Mouse (Mus musculus): ENCODE results near the gene Perm1. TPM values are rescaled to one million over a fixed set of nuclear protein-coding genes. Genes with fewer than 3 reads are reported as not detected.
A peak's percentile ranks its signal among the peaks of the same experiment; 100 is the strongest.

Perm1 gene
- total and polyA plus RNA-seq, 3 experiments: 0.19 to 1.8 TPM; not detected in 1

DNA sequence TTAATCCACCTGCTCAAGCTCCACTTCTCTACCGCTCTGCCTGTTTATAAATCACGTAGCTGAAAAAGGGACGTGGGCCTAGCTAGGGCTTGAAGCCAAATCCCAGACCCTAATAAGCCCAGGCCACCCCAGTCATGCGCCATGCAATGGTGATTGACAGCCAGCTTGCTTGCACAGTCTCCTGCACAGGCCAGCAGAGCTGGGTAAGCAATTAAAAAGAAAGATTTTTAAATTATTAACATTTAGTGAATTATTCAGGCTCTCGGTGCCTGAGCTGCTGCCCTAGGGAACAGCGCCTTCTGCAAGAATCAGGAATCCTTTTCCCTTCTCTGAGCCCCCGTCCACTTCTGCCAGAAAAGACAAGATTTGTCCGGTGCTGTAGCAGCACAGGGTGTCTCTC, 35.4 kb downstream of the Perm1 start:
- TF ChIP-seq MYC (IDR thresholded peaks at IDR 0.05; ENCODE audit: low read depth, low read length) (no peak), POLR2AphosphoS2 (IDR thresholded peaks at IDR 0.05; ENCODE audit: low read length) (peak; percentile 29; the same call in 1 of the 2 replicates), ZMIZ1 (IDR thresholded peaks at IDR 0.05; ENCODE audit: low read depth, low read length) (peak; percentile 41; the same call in 1 of the 2 replicates)
- Histone ChIP-seq H3K9me3 (replicated peaks; ENCODE audit: insufficient read depth, low read length) (no peaks in the 10 kb centered on the region), H3K9ac (ENCODE audit: control insufficient read depth, low read depth, low read length, poor library complexity, severe bottlenecking) (no peak overlapping the region), H3K4me3 (ENCODE audit: control insufficient read depth in 1 of 2, insufficient read depth in 1 of 2, low read depth in 2 of 2, low read length in 2 of 2) (no peak overlapping the region), H3K4me1 (ENCODE audit: control insufficient read depth in 1 of 2, insufficient read depth in 2 of 2, low read length in 2 of 2) (peaks cover 3 to 20% of the 10 kb centered on the region in 2 experiments; a peak in 3 of 4 replicates), H3K27me3 (ENCODE audit: control insufficient read depth in 1 of 2, insufficient read depth in 2 of 2, low read length in 2 of 2) (no peaks in the 10 kb centered on the region), H3K36me3 (ENCODE audit: control insufficient read depth in 1 of 2, insufficient read depth in 2 of 2, low read length in 2 of 2) (peaks cover 1 to 4% of the 10 kb centered on the region in 2 experiments; a peak in 2 of 4 replicates), H3K79me2 (ENCODE audit: control insufficient read depth, insufficient read depth, low read length, poor library complexity) (no peaks in the 10 kb centered on the region), H3K27ac (ENCODE audit: control insufficient read depth, low read depth, low read length) (no peak overlapping the region; the same call in 1 of the 2 replicates)
- no peak for DNase-seq (ENCODE audit: low read depth, low spot score)

DNA sequence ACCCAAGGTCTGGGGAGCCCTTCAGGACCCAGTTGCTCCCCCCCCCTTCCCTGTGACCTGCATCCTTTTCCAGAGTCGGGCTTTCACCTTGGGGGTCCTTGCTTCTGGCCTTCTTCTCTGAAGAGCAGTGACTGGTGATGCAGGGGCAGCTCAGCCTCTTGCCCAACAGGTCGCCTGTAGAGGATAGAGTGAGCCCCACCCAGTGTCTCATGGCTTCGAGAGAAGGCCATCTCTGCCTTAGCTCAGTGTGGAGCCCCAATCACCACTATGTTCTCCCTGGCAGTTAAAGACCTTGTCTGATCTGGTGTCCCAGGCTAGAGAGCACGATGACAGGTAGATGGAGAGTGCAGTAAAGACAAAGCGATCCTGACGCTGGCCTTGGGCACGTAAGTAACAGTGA, 36.5 kb downstream of the Perm1 start:
- H3K4me1 ChIP-seq (ENCODE audit: control insufficient read depth in 1 of 2, insufficient read depth in 2 of 2, low read length in 2 of 2): peaks cover 3 to 20% of the 10 kb centered on the region in 2 experiments; a peak in 3 of 4 replicates
- H3K9me3 ChIP-seq (replicated peaks; ENCODE audit: insufficient read depth, low read length): no peaks in the 10 kb centered on the region
- H3K79me2 ChIP-seq (ENCODE audit: control insufficient read depth, insufficient read depth, low read length, poor library complexity): no peaks in the 10 kb centered on the region
- TF ChIP-seq ZMIZ1 (IDR thresholded peaks at IDR 0.05; ENCODE audit: low read depth, low read length) (no peak), MYC (IDR thresholded peaks at IDR 0.05; ENCODE audit: low read depth, low read length) (0 out of 2 replicates have a peak, but pooled peaks have one; percentile 3), NELFE (IDR thresholded peaks at IDR 0.05; ENCODE audit: low read depth, low read length) (peak; percentile 17; the same call in 1 of the 2 replicates), RCOR1 (IDR thresholded peaks at IDR 0.05; ENCODE audit: low read depth, low read length) (no peak)
- H3K9ac ChIP-seq (ENCODE audit: control insufficient read depth, low read depth, low read length, poor library complexity, severe bottlenecking): peak overlapping the region; percentile 10; the same call in 1 of the 2 replicates
- DNase-seq (ENCODE audit: low read depth, low spot score): no peak
- peak overlapping the region; percentile 42 for H3K27ac ChIP-seq (ENCODE audit: control insufficient read depth, low read depth, low read length)
- no peaks in the 10 kb centered on the region for H3K27me3 ChIP-seq (ENCODE audit: control insufficient read depth in 1 of 2, insufficient read depth in 2 of 2, low read length in 2 of 2)
- H3K36me3 ChIP-seq (ENCODE audit: control insufficient read depth in 1 of 2, insufficient read depth in 2 of 2, low read length in 2 of 2): peaks cover 1 to 4% of the 10 kb centered on the region in 2 experiments; a peak in 2 of 4 replicates
- H3K4me3 ChIP-seq (ENCODE audit: control insufficient read depth in 1 of 2, insufficient read depth in 1 of 2, low read depth in 2 of 2, low read length in 2 of 2): no peak overlapping the region

DNA sequence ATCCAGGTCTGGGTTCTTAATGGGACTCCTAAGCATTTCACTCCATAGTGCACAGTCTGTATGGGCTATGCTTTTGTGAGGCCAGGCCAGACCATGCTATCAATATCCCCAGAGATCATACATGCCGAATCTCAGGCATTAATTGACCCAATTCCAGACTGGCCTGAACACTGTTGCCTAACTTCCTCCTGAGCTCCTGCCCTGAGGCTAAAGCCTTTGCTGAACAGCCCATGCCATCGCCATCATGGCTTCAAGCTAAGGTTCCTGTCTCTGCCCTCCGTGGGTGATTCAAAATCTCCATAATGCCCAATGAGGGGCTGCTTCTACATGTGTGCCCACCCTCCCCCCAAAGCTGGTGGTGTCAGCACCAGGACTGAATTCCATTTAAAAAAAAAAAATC, 37.0 kb downstream of the Perm1 start:
- Histone ChIP-seq H3K9ac (ENCODE audit: control insufficient read depth, low read depth, low read length, poor library complexity, severe bottlenecking) (peak overlapping the region; percentile 10; the same call in 1 of the 2 replicates), H3K27me3 (ENCODE audit: control insufficient read depth in 1 of 2, insufficient read depth in 2 of 2, low read length in 2 of 2) (no peaks in the 10 kb centered on the region), H3K27ac (ENCODE audit: control insufficient read depth, low read depth, low read length) (peak overlapping the region; percentile 42), H3K4me3 (ENCODE audit: control insufficient read depth in 1 of 2, insufficient read depth in 1 of 2, low read depth in 2 of 2, low read length in 2 of 2) (no peak overlapping the region), H3K36me3 (ENCODE audit: control insufficient read depth in 1 of 2, insufficient read depth in 2 of 2, low read length in 2 of 2) (peaks cover 1 to 4% of the 10 kb centered on the region in 2 experiments; a peak in 2 of 4 replicates), H3K79me2 (ENCODE audit: control insufficient read depth, insufficient read depth, low read length, poor library complexity) (no peaks in the 10 kb centered on the region), H3K9me3 (replicated peaks; ENCODE audit: insufficient read depth, low read length) (no peaks in the 10 kb centered on the region), H3K4me1 (ENCODE audit: control insufficient read depth in 1 of 2, insufficient read depth in 2 of 2, low read length in 2 of 2) (peaks cover 3 to 20% of the 10 kb centered on the region in 2 experiments; a peak in 3 of 4 replicates)
- TF ChIP-seq USF2 (IDR thresholded peaks at IDR 0.05; ENCODE audit: borderline replicate concordance in 1 of 2, insufficient read depth in 1 of 2, low read depth in 1 of 2, low read length in 2 of 2) (no peak), POLR2AphosphoS2 (IDR thresholded peaks at IDR 0.05; ENCODE audit: low read length) (0 out of 2 replicates have a peak, but pooled peaks have one; percentile 13)
- peak; percentile 63 for DNase-seq (ENCODE audit: low read depth, low spot score)

DNA sequence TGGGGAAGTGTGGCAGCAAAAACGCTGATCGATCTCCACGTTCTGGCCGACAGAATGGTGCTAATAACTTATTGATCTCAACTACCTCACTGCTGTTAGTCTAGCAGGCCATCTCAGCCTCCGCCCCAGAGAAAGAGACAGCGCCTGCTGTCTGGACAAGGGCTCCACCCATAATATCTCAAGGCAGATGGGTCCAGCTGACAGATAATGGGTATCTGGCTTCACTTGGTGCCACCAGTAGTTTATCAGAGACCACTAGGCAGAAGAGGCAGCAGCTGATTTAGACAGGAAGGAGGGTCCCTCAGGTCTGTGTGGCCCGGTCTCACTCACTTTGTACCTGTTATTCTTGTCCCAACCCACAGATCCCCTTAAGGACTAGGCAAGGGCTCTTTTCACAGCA, 37.4 kb downstream of the Perm1 start:
- Histone ChIP-seq H3K9me3 (replicated peaks; ENCODE audit: insufficient read depth, low read length) (no peaks in the 10 kb centered on the region), H3K27me3 (ENCODE audit: control insufficient read depth in 1 of 2, insufficient read depth in 2 of 2, low read length in 2 of 2) (no peaks in the 10 kb centered on the region), H3K4me3 (ENCODE audit: control insufficient read depth in 1 of 2, insufficient read depth in 1 of 2, low read depth in 2 of 2, low read length in 2 of 2) (no peak overlapping the region), H3K27ac (ENCODE audit: control insufficient read depth, low read depth, low read length) (peak overlapping the region; percentile 42), H3K79me2 (ENCODE audit: control insufficient read depth, insufficient read depth, low read length, poor library complexity) (no peaks in the 10 kb centered on the region), H3K4me1 (ENCODE audit: control insufficient read depth in 1 of 2, insufficient read depth in 2 of 2, low read length in 2 of 2) (peaks cover 3 to 20% of the 10 kb centered on the region in 2 experiments; a peak in 3 of 4 replicates), H3K9ac (ENCODE audit: control insufficient read depth, low read depth, low read length, poor library complexity, severe bottlenecking) (peak overlapping the region; percentile 10; the same call in 1 of the 2 replicates), H3K36me3 (ENCODE audit: control insufficient read depth in 1 of 2, insufficient read depth in 2 of 2, low read length in 2 of 2) (peaks cover 1 to 4% of the 10 kb centered on the region in 2 experiments; a peak in 2 of 4 replicates)
- peak; percentile 73 for DNase-seq (ENCODE audit: low read depth, low spot score)
- TF ChIP-seq ZC3H11A (IDR thresholded peaks at IDR 0.05; ENCODE audit: low read depth, low read length) (no peak), KAT2A (conservative IDR thresholded peaks at IDR 0.05; ENCODE audit: low read depth, low read length) (no peak), RCOR1 (IDR thresholded peaks at IDR 0.05; ENCODE audit: low read depth, low read length) (no peak), MAX (IDR thresholded peaks at IDR 0.05; ENCODE audit: low read length) (no peak), CHD2 (IDR thresholded peaks at IDR 0.05; ENCODE audit: low read length) (no peak), GATA1 (IDR thresholded peaks at IDR 0.05; ENCODE audit: low read depth, low read length) (peak; percentile 90), ELF1 (IDR thresholded peaks at IDR 0.05; ENCODE audit: low read depth, low read length) (no peak), MYC (IDR thresholded peaks at IDR 0.05; ENCODE audit: low read depth, low read length) (no peak), EP300 (IDR thresholded peaks at IDR 0.05; ENCODE audit: low read depth in 1 of 2, low read length in 2 of 2) (peak; percentile 69 to 88; a peak in 3 of 4 replicates), BHLHE40 (IDR thresholded peaks at IDR 0.05; ENCODE audit: borderline replicate concordance, low read depth, low read length) (no peak), RAD21 (IDR thresholded peaks at IDR 0.05; ENCODE audit: low read depth, low read length) (no peak), ZKSCAN1 (IDR thresholded peaks at IDR 0.05; ENCODE audit: low read depth, low read length) (no peak), UBTF (IDR thresholded peaks at IDR 0.05; ENCODE audit: borderline replicate concordance, insufficient read depth, low read depth, low read length) (no peak), MYB (IDR thresholded peaks at IDR 0.05; ENCODE audit: low read depth, low read length) (no peak)

Measured in MEL (cell line).